Mouse (Mus musculus): ENCODE results near the gene 1700123K08Rik.
"Not testable (repeated sequence)": the region's sequence is repeated elsewhere in the genome, so short reads cannot be mapped to it uniquely, and the experiment has no call there.

The 1700123K08Rik gene

DNA sequence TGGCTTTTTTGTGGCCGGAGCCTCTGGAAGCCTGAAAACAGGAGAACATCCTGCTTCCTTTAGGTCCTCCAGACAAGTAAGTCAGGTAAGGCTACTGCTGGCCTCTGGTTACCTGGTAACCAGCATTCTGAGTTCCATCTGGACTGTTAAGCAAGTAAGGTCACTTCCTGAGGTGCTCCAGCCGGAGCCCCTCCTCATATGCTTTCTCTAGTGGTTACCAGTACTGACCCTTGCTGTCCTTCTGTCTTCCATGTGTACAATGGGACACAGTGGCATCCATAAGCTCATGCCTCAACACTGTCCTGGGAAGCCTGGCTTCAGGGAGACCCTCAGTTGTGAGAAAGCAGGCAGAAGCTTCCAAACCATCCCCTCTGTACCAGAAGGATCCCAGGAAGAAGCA is at the start of gene 1700123K08Rik:
Gene 1700123K08Rik (minus strand): TSS at position 101 of the 400 bp plus-strand sequence.
- DNase-seq = not testable (repeated sequence)

GRCm38 (mm10) chr5:138587396-138587795 is 22.9 kb upstream of the 1700123K08Rik start:
- no peak for DNase-seq

- no peak for DNase-seq
These were observed 7.1 kb upstream of the 1700123K08Rik start for GRCm38 (mm10) chr5:138571623-138572022.

DNA sequence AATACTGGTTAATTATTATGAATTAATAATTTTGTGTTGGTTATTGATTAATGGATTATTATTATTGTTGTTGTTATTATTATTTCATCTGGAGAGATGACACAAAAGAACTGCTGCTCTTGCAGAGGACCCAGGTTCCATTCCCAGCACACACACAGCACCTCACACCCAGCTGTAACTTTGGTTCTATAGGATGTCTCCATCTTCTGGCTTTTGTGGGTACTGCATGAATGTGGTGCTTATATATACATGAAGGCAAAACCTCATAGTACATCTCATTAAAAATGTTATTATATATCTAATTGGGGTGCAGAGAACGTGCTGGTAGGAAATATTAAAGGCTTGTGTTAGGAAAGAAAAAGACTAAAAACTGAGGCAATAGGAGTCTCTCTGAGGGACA is 11.8 kb downstream of the 1700123K08Rik start:
- DNase-seq = no peak

DNA sequence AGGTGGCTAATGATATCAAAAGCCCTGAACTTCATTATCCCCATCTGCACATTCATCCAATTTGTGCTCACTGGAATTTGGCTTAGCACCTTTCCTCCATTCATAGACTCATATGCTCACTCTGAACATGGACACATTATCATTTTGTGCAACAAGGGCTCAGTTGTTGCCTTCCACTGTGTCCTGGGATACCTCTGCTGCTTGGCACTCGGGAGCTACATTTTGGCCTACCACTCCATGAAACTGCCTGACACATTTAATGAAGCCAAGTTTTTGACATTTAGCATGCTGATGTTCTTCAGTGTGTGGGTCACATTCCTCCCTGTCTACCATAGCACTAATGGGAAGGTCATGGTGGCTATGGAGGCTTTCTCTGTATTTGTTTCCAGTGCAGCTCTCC is 32.0 kb downstream of the 1700123K08Rik start:
- no peak for DNase-seq
